Mouse (Mus musculus) lung, embryonic 15.5 days (tissue): ENCODE data around the gene Arid3b. TPM values are rescaled to one million over a fixed set of nuclear protein-coding genes. Genes with fewer than 3 reads are reported as not detected.

ENCODE experiments used
- ATAC-seq: fragments of 200-750 bp; cut with Nextera tagmentation; 2 replicates; pipeline ENCODE4 v1.8.0; 2017; ENCODE audit warnings: moderate number of reproducible peaks, borderline replicate concordance; ENCODE audit not compliant: low FRiP score, low TSS enrichment; ENCODE audit errors: extremely low read depth
- H3K27ac ChIP-seq: fragments of 300-500 bp; sonication (generic); 2 replicates; pipeline ENCODE4 v1.5.1; 2015; ENCODE audit warnings: moderate library complexity, mild to moderate bottlenecking, inconsistent platforms
- H3K27me3 ChIP-seq: fragments of 300-500 bp; sonication (generic); 2 replicates; pipeline ENCODE4 v1.6.1; 2015; ENCODE audit warnings: inconsistent platforms
- H3K36me3 ChIP-seq: fragments of 300-500 bp; sonication (generic); 2 replicates; pipeline ENCODE4 v1.6.1; 2015; ENCODE audit warnings: inconsistent platforms
- H3K4me1 ChIP-seq: fragments of 300-500 bp; sonication (generic); 2 replicates; pipeline ENCODE4 v1.6.1; 2015; ENCODE audit warnings: inconsistent platforms
- H3K4me2 ChIP-seq: fragments of 300-500 bp; sonication (generic); 2 replicates; pipeline ENCODE4 v1.6.1; 2015; ENCODE audit warnings: inconsistent platforms, mild to moderate bottlenecking, moderate library complexity
- H3K4me3 ChIP-seq: fragments of 300-500 bp; sonication (generic); 2 replicates; pipeline ENCODE4 v1.5.1; 2015; ENCODE audit warnings: mild to moderate bottlenecking, inconsistent platforms
- H3K9ac ChIP-seq: fragments of 300-500 bp; sonication (generic); 2 replicates; pipeline ENCODE4 v1.6.1; 2015; ENCODE audit warnings: inconsistent platforms
- H3K9me3 ChIP-seq: fragments of 300-500 bp; sonication (generic); 2 replicates; pipeline ENCODE4 v1.6.1; 2016; ENCODE audit warnings: inconsistent platforms
- WGBS: fragments of 180-500 bp; shearing (Covaris S2); methylation state at CpG from one replicate; pipeline ENCODE4 v1.1.7; 2015; 5-methylcytosine and 5-hydroxymethylcytosine counted together
- polyA plus RNA-seq: library from polyadenylated mRNA; unstranded; fragments of >200 nt; fragmentation: Nextera tagmentation; extraction: Ambion mirVana; gene quantifications from 2 replicates; pipeline ENCODE4 v1.2.1, GENCODE M21; 2015

Gene Arid3b
- polyA plus RNA-seq, 1 experiment from 2014 or later = 4.5 TPM

- WGBS = 95% methylated on average over 1 of the region's 1 CpGs
- Histone ChIP-seq H3K9ac (no peak overlapping the region), H3K4me1 (peaks cover 9% of the 10 kb centered on the region), H3K4me2 (no peak overlapping the region), H3K27me3 (no peaks in the 10 kb centered on the region), H3K36me3 (no peaks in the 10 kb centered on the region), H3K9me3 (no peaks in the 10 kb centered on the region), H3K4me3 (no peak overlapping the region), H3K27ac (no peak overlapping the region)
- ATAC-seq = no peak
Observed at GRCm38 (mm10) chr9:57770214-57770613, 66.4 kb downstream of the Arid3b start.

- no peak overlapping the region for H3K27ac ChIP-seq
- no peaks in the 10 kb centered on the region for H3K36me3 ChIP-seq
- H3K4me2 ChIP-seq = no peak overlapping the region
- WGBS = 63% methylated on average over 2 of the region's 2 CpGs
- no peak overlapping the region for H3K4me3 ChIP-seq
- ATAC-seq = no peak
- H3K9me3 ChIP-seq = no peaks in the 10 kb centered on the region
- H3K4me1 ChIP-seq = peaks cover 9% of the 10 kb centered on the region
- H3K9ac ChIP-seq = no peak overlapping the region
- no peaks in the 10 kb centered on the region for H3K27me3 ChIP-seq
Observed at GRCm38 (mm10) chr9:57769539-57770069, 67.0 kb downstream of the Arid3b start.

GRCm38 (mm10) chr9:57767231-57767630 lies 69.4 kb downstream of the Arid3b start:
- 85% methylated on average over 4 of the region's 4 CpGs for WGBS
- H3K4me2 ChIP-seq = no peak overlapping the region
- no peak overlapping the region for H3K4me3 ChIP-seq
- H3K27ac ChIP-seq = no peak overlapping the region
- no peak for ATAC-seq
- H3K4me1 ChIP-seq = peaks cover 26% of the 10 kb centered on the region
- H3K9ac ChIP-seq = no peak overlapping the region
- no peaks in the 10 kb centered on the region for H3K9me3 ChIP-seq
- no peaks in the 10 kb centered on the region for H3K36me3 ChIP-seq
- H3K27me3 ChIP-seq = no peaks in the 10 kb centered on the region

GRCm38 (mm10) chr9:57766431-57766830 lies 70.2 kb downstream of the Arid3b start:
- Histone ChIP-seq H3K4me1 (peaks cover 31% of the 10 kb centered on the region), H3K9ac (peak overlapping the region; percentile 99; the same call in 1 of the 2 replicates), H3K4me3 (peak overlapping the region; percentile 86), H3K36me3 (no peaks in the 10 kb centered on the region), H3K27me3 (no peaks in the 10 kb centered on the region), H3K9me3 (no peaks in the 10 kb centered on the region), H3K27ac (no peak overlapping the region), H3K4me2 (peak overlapping the region; percentile 94)
- 33% methylated on average over 6 of the region's 6 CpGs for WGBS
- no peak for ATAC-seq

- H3K4me2 ChIP-seq = peak within 1 kb of the TSS; percentile 94
- peaks cover 6% of the 10 kb centered on the region for H3K36me3 ChIP-seq
- peak within 1 kb of the TSS; percentile 98 for H3K27ac ChIP-seq
- peak; percentile 24; the same call in 1 of the 2 replicates for ATAC-seq
- peak within 1 kb of the TSS; percentile 99 for H3K9ac ChIP-seq
- WGBS = under 1% methylated on average over 92 of the region's 93 CpGs
- H3K27me3 ChIP-seq = no peaks in the 10 kb centered on the region
- peaks cover 31% of the 10 kb centered on the region for H3K4me1 ChIP-seq
- no peaks in the 10 kb centered on the region for H3K9me3 ChIP-seq
- peak within 1 kb of the TSS; percentile 86 for H3K4me3 ChIP-seq
Observed at GRCm38 (mm10) chr9:57765364-57766351, 70.9 kb downstream of the Arid3b start, which contains the start of gene Clk3. Gene Clk3 (minus strand): TSS chr9:57765860.

- under 1% methylated on average over 45 of the region's 45 CpGs for WGBS
- Histone ChIP-seq H3K4me3 (peak overlapping the region; percentile 86), H3K9ac (peak overlapping the region; percentile 99), H3K27ac (peak overlapping the region; percentile 98), H3K4me2 (peak overlapping the region; percentile 94), H3K36me3 (peaks cover 13% of the 10 kb centered on the region), H3K27me3 (no peaks in the 10 kb centered on the region), H3K9me3 (no peaks in the 10 kb centered on the region), H3K4me1 (peaks cover 31% of the 10 kb centered on the region)
- peak; percentile 93 for ATAC-seq
Observed at GRCm38 (mm10) chr9:57764974-57765363, 71.6 kb downstream of the Arid3b start.

- H3K36me3 ChIP-seq = peaks cover 18% of the 10 kb centered on the region
- no peaks in the 10 kb centered on the region for H3K27me3 ChIP-seq
- H3K9ac ChIP-seq = peak overlapping the region; percentile 99
- H3K9me3 ChIP-seq = no peaks in the 10 kb centered on the region
- H3K4me2 ChIP-seq = peak overlapping the region; percentile 94
- peak overlapping the region; percentile 86 for H3K4me3 ChIP-seq
- H3K27ac ChIP-seq = peak overlapping the region; percentile 98
- peaks cover 31% of the 10 kb centered on the region for H3K4me1 ChIP-seq
- WGBS = under 1% methylated on average over 57 of the region's 57 CpGs
- peak; percentile 47 for ATAC-seq
Observed at GRCm38 (mm10) chr9:57764147-57764973, 72.2 kb downstream of the Arid3b start.

- Histone ChIP-seq H3K9ac (no peak overlapping the region), H3K27ac (no peak overlapping the region), H3K9me3 (no peaks in the 10 kb centered on the region), H3K4me3 (peak overlapping the region; percentile 86; the same call in 1 of the 2 replicates), H3K36me3 (peaks cover 36% of the 10 kb centered on the region), H3K27me3 (no peaks in the 10 kb centered on the region), H3K4me1 (peaks cover 31% of the 10 kb centered on the region), H3K4me2 (peak overlapping the region; percentile 94)
- no peak for ATAC-seq
- 39% methylated on average over 6 of the region's 6 CpGs for WGBS
Observed at GRCm38 (mm10) chr9:57762563-57762991, 74.0 kb downstream of the Arid3b start.

GRCm38 (mm10) chr9:57761563-57762551 lies 74.7 kb downstream of the Arid3b start:
- Histone ChIP-seq H3K4me1 (peaks cover 31% of the 10 kb centered on the region), H3K4me3 (no peak overlapping the region), H3K27me3 (no peaks in the 10 kb centered on the region), H3K36me3 (peaks cover 43% of the 10 kb centered on the region), H3K27ac (no peak overlapping the region), H3K9ac (no peak overlapping the region), H3K9me3 (no peaks in the 10 kb centered on the region), H3K4me2 (peak overlapping the region; percentile 94; the same call in 1 of the 2 replicates)
- no peak for ATAC-seq
- WGBS = 86% methylated on average over 13 of the region's 13 CpGs

GRCm38 (mm10) chr9:57760416-57761146 lies 76.0 kb downstream of the Arid3b start:
- WGBS = 92% methylated on average over 24 of the region's 24 CpGs
- ATAC-seq = no peak
- peaks cover 49% of the 10 kb centered on the region for H3K36me3 ChIP-seq
- H3K4me3 ChIP-seq = no peak overlapping the region
- no peaks in the 10 kb centered on the region for H3K27me3 ChIP-seq
- H3K9me3 ChIP-seq = no peaks in the 10 kb centered on the region
- no peak overlapping the region for H3K27ac ChIP-seq
- H3K4me1 ChIP-seq = peaks cover 24% of the 10 kb centered on the region
- H3K9ac ChIP-seq = no peak overlapping the region
- H3K4me2 ChIP-seq = no peak overlapping the region
